Mouse (Mus musculus) spleen, adult 2 months (tissue): ENCODE results near the gene Stx7. TPM values are rescaled to one million over a fixed set of nuclear protein-coding genes. Genes with fewer than 3 reads are reported as not detected.

Source experiments
- DNase-seq, 2 experiments: peaks; one replicate each; pipeline versions ENCODE4 v3.0.0 to v3.0.0-alpha.2; 2012 to 2021; ENCODE audit warnings: low spot score in 2 of 2, low read depth in 1 of 2
- H3K27ac ChIP-seq: fragments of 200-500 bp; 2 replicates; pipeline ENCODE4 v1.5.1; 2012; ENCODE audit warnings: low read length, inconsistent platforms; ENCODE audit not compliant: insufficient read depth
- H3K27me3 ChIP-seq: fragments of 200-500 bp; 2 replicates; pipeline ENCODE4 v1.6.1; 2012; ENCODE audit warnings: mild to moderate bottlenecking, moderate library complexity, low read length, inconsistent platforms; ENCODE audit not compliant: control insufficient read depth, insufficient read depth
- H3K36me3 ChIP-seq: fragments of 200-500 bp; 2 replicates; pipeline ENCODE4 v1.6.1; 2012; ENCODE audit warnings: mild to moderate bottlenecking, low read length, inconsistent platforms; ENCODE audit not compliant: control insufficient read depth, insufficient read depth
- H3K4me1 ChIP-seq: fragments of 200-500 bp; 2 replicates; pipeline ENCODE4 v1.6.1; 2011; ENCODE audit warnings: inconsistent platforms; ENCODE audit not compliant: control insufficient read depth, insufficient read depth, insufficient read length
- H3K4me3 ChIP-seq: fragments of 200-500 bp; 2 replicates; pipeline ENCODE4 v1.5.1; 2011; ENCODE audit warnings: mild to moderate bottlenecking, inconsistent platforms; ENCODE audit not compliant: insufficient read depth, insufficient read length; ENCODE audit errors: extremely low read depth
- CTCF ChIP-seq: fragments of 200-500 bp; IDR thresholded peaks from 2 replicates; pipeline ENCODE4 v1.5.1; 2011; ENCODE audit warnings: mild to moderate bottlenecking, inconsistent platforms; ENCODE audit not compliant: insufficient read depth, insufficient read length, insufficient replicate concordance; ENCODE audit errors: extremely low read depth
- POLR2A ChIP-seq: fragments of 200-500 bp; IDR thresholded peaks from 2 replicates; pipeline ENCODE4 v1.6.1; 2011; ENCODE audit warnings: low read depth, low read length, inconsistent platforms
- WGBS: fragments of 180-500 bp; shearing (Covaris S2); methylation state at CpG from one replicate; pipeline ENCODE4 v1.1.7; 2018; 5-methylcytosine and 5-hydroxymethylcytosine counted together
- polyA plus RNA-seq: library from polyadenylated mRNA; depleted of rRNA; stranded (reverse); fragments of >200 nt; gene quantifications from 2 replicates; pipeline ENCODE4 v1.2.3, GENCODE M21; 2012

Gene Stx7
- polyA plus RNA-seq, 1 experiment = 61.7 TPM

DNA sequence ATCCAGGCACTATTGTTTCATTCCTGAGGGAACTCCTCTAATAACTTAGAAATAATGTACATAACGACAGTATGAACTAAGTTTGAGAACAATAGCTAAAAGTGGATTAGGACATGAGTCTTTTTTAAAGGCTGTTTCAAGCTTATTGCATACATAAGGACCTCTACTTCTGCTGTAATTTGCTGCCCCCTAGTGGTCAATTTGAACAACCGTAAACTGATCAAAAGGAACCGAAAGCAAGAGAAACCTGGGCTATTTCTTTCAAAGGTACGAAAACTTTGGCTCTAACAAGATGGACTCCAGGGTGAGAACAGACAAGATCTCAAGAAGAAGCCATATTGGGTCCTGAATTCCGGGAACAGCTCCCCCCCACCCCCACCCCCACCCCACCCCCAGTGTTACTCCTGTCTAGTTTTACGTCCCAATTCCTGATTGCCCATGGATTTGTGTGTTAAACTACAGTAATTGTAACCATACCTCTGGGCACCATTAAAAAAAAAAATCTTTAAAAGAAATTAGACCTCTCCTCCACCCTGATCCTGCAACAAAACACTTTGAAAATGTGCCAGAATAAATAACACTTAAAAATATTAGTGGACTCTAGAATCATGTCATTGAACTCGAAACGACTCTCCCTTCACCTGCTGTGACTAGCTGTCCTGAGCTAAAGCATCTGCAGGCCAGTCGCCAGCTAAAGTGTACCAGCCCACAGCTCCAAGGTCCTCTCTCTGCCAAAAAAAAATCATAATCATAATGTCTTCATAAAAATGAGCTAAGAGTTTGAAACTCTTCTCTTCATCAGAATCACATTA lies 17.4 kb upstream of the Stx7 start:
- no peak overlapping the region; the same call in 1 of the 2 replicates for H3K27ac ChIP-seq
- H3K27me3 ChIP-seq = no peaks in the 10 kb centered on the region
- DNase-seq = peak; percentile 55 to 77
- H3K4me1 ChIP-seq = no peaks in the 10 kb centered on the region
- H3K36me3 ChIP-seq = no peaks in the 10 kb centered on the region
- 36% methylated on average over 9 of the region's 9 CpGs for WGBS
- no peak overlapping the region; the same call in 1 of the 2 replicates for H3K4me3 ChIP-seq
- 0 out of 2 replicates have a peak, but pooled peaks have one; percentile 7 for TF ChIP-seq CTCF
- TF ChIP-seq POLR2A = no peak

- Histone ChIP-seq H3K4me1 (no peaks in the 10 kb centered on the region), H3K36me3 (no peaks in the 10 kb centered on the region), H3K4me3 (no peak overlapping the region), H3K27me3 (no peaks in the 10 kb centered on the region), H3K27ac (no peak overlapping the region)
- no peak for DNase-seq
- TF ChIP-seq CTCF = no peak
- TF ChIP-seq POLR2A = no peak
- 74% methylated on average over 5 of the region's 5 CpGs for WGBS
Observed at GRCm38 (mm10) chr10:24132273-24132672, 16.8 kb upstream of the Stx7 start.

DNA sequence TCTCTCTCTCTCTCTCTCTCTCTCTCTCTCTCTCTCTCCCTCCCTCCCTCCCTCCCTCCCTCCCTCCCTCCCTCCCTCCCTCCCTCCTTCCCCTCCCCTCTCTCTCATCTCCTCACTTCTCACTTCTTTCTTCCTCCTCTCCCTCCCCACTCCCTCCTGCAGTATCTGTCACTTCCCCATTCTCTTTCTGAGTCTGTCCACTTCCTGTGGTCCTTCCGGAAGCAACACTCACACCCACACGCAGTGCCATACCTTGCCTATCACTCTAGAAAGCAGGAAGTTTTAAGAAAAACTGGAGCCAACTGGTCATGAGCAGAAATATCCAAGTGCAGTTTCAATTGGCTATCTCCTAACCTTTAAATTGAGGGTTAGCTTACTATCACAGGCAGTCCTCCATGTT lies 16.0 kb upstream of the Stx7 start:
- 7% methylated on average over 2 of the region's 2 CpGs for WGBS
- Histone ChIP-seq H3K4me1 (no peaks in the 10 kb centered on the region), H3K36me3 (no peaks in the 10 kb centered on the region), H3K27ac (no peak overlapping the region), H3K4me3 (no peak overlapping the region), H3K27me3 (no peaks in the 10 kb centered on the region)
- TF ChIP-seq CTCF (no peak), POLR2A (no peak)
- DNase-seq = no peak

GRCm38 (mm10) chr10:24134071-24134645 lies 14.9 kb upstream of the Stx7 start:
- Histone ChIP-seq H3K4me1 (no peaks in the 10 kb centered on the region), H3K27ac (no peak overlapping the region), H3K36me3 (no peaks in the 10 kb centered on the region), H3K4me3 (no peak overlapping the region), H3K27me3 (no peaks in the 10 kb centered on the region)
- DNase-seq = no peak
- WGBS = 84% methylated on average over 7 of the region's 7 CpGs
- no peak for TF ChIP-seq POLR2A
- TF ChIP-seq CTCF = no peak

DNA sequence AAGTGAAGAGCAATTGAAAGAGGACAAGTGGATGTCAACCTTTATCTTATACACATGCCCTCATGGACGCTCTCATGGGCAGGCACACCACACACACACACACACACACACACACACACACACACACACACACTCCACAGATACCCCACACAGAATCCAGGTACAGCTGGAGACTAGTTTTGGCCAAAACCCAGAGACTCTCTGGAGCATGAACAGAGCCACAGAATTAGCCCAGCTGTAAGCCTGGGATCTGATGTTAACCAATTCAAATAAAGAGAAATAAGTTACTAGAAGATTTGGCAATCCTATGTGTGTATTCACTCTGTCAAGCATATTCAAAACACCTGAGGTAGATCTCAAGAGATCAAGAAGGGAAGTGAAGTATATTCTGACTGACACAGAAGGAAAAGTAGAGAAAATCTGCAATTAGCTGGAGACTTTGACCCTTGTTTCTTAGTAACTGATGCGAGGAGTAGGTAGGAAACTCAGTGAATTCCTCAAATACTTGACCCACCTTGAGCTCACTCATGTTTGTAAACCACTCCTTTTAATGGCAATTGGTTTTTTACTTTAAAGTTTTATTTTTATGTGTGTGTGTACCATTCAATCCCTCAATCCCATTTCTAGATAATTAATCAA lies 10.4 kb upstream of the Stx7 start:
- no peaks in the 10 kb centered on the region for H3K36me3 ChIP-seq
- no peak overlapping the region for H3K27ac ChIP-seq
- WGBS = 85% methylated on average over 2 of the region's 2 CpGs
- H3K4me3 ChIP-seq = no peak overlapping the region
- no peak for DNase-seq
- no peak for TF ChIP-seq POLR2A
- no peaks in the 10 kb centered on the region for H3K4me1 ChIP-seq
- no peaks in the 10 kb centered on the region for H3K27me3 ChIP-seq

- TF ChIP-seq POLR2A (no peak), CTCF (no peak)
- 21% methylated on average over 3 of the region's 3 CpGs for WGBS
- no peaks in the 10 kb centered on the region for H3K36me3 ChIP-seq
- H3K4me3 ChIP-seq = no peak overlapping the region
- H3K4me1 ChIP-seq = no peaks in the 10 kb centered on the region
- no peak for DNase-seq
- H3K27me3 ChIP-seq = no peaks in the 10 kb centered on the region
- no peak overlapping the region for H3K27ac ChIP-seq
Observed at GRCm38 (mm10) chr10:24142735-24143134, 6.4 kb upstream of the Stx7 start.
